Mouse (Mus musculus) mouse trophoblast stem cell (cell line): ENCODE data around the gene Pde2a.

Experiments
- in situ Hi-C, 2 experiments: fragments of 300-500 bp; cut with MseI, MboI; formaldehyde crosslinking; loops; 2 replicates in 1 of 2; 3 replicates in 1 of 2; pipeline ENCODE4 v1.15.1; 2025

The Pde2a gene

GRCm38 (mm10) chr7:101453296-101453695, 31.8 kb downstream of the Pde2a start:
- in situ Hi-C loops = loop anchor here in 1 of 2 experiments (5.0 kb wide), 1 partner anchor 49 kb away; no protein-coding TSS in a partner anchor

DNA sequence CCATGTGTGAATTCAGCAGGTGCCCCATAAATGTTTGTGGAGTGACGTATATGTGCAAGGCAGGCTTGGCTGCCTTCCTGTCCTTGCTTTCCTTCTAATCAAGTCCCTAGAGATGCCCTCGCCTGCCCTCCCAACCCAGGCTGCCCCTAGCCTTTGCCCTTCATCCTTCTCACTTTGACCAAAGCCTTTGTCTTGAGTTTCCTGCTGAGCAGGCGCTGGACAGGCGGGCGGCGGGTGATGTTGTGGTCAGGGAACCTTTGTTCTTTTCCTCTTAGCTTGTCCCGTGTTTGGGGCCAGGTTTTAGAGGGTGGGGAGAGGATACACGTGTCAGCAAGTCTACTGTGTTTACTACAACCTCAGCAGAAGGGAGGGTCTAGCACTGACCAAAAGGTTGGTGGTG, 32.2 kb downstream of the Pde2a start:
- in situ Hi-C loops = loop anchor here in 1 of 2 experiments (5.0 kb wide), 1 partner anchor 49 kb away; no protein-coding TSS in a partner anchor

GRCm38 (mm10) chr7:101454479-101454878, 33.0 kb downstream of the Pde2a start:
- in situ Hi-C loops = loop anchor here in 1 of 2 experiments (5.0 kb wide), 1 partner anchor 48 kb away; no protein-coding TSS in a partner anchor

DNA sequence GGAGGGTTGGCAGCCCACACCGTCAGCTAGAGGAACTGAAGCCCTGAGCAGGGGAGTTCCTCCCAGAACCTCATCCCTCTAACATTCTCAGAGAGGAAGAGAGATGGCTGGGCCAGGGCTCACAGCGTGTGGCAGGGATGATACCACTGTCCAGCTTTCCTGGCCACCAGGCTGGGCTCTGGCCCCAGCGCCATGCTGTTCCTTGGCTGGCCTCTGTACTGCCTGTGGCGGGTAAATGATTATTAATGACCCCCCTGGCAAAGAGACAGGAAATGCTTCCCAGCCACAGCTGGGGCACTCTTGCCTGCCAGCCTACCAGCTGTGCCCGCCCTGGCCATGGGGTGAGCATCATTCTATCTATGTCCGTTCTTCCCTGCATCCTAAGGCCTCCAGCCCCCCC, 33.6 kb downstream of the Pde2a start:
- in situ Hi-C loops = no loop called here

GRCm38 (mm10) chr7:101456318-101456717, 34.8 kb downstream of the Pde2a start:
- in situ Hi-C loops = no loop called here

DNA sequence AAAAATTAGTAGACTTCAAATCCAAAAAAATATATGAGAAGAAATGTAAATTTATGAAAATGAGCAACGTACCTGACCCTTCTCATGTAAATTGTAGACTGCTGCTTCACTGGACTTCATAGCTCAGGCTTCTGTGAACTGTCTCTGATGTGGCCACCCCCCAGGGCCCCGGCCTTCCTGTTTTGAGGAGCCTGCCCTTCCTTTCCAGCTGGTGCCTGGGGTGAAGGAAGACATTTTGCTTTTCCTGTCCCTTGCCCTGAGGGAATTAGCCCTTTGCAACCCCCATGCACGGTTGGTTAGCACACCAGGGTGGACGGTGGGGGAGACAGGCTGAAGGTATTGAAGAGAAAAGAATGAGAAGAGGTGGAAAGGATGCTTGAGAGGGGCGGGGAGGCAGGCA, 35.3 kb downstream of the Pde2a start:
- in situ Hi-C loops = no loop called here

GRCm38 (mm10) chr7:101457283-101457682, 35.8 kb downstream of the Pde2a start:
- in situ Hi-C loops = no loop called here

DNA sequence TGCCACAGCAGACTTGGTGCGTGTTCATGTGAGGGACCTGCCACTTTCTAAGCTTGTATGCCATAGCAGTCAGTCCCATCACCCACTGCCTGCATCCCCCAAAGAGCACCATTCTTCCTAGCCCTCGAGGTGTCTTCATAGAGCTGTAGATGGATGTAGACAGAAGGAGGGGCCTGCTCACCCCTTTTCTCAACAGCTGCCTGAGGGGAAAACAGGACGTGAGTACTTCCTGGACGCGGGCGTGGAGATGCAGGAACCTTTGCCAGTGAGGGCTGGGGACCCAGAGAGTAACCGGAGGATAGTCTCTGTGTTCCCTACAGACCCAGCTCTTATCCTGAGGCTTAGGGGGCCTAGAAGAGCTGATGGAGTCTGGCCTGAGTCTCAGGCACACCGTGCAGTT, 36.3 kb downstream of the Pde2a start:
- in situ Hi-C loops = no loop called here

DNA sequence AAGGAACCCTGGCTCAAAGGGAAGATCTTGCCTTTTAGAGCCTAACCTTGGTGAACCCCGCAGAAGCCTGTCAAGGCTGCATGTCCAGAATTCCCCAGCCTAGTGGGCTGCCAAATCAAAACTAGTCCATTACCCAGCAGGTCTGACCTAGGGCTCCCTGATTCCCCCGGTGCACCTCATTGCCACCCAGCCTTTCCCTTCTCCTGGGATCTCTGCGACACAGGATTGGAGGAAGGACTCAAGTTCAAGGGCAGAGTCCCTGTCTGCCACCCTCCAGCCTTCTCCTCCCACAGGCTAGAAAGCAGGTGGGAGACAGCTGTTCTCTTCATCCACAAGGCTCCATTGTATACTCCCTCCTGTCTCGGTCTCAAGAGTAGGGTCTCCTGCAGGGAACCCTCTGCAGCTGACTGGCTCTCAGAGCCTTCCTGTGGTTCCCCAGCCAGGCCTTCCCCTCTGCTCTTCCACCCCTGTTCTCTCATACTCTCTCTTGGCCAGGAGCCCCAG, 36.8 kb downstream of the Pde2a start:
- in situ Hi-C loops = no loop called here

DNA sequence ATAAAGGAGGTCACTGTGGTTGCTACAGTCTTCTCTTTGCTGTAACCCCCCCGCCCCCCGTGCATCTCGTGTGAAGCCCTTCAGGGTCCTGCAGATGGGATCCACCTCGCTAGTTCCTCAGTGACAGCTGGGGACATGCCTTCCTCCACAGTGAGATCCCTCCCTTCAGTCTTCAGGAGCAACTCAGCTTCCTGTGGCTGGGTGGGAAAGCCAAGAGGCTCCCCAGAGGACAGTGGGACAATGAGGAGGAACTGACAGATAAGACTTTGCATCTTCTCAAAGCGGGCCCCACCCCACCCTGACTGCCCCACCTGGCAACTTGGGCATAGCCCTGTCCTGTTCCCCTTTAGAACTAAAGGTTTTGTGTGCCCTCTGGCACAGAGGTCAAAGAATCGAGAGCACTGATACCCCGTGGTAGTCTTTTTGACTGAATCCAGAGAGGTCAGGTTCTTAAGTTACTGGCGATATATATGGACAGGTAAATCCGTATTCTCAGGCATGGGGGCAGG, 37.9 kb downstream of the Pde2a start:
- in situ Hi-C loops = no loop called here

- in situ Hi-C loops = no loop called here
Measured at GRCm38 (mm10) chr7:101459923-101460607, 38.6 kb downstream of the Pde2a start.

- in situ Hi-C loops = no loop called here
Measured at GRCm38 (mm10) chr7:101460608-101460957, 39.1 kb downstream of the Pde2a start.

DNA sequence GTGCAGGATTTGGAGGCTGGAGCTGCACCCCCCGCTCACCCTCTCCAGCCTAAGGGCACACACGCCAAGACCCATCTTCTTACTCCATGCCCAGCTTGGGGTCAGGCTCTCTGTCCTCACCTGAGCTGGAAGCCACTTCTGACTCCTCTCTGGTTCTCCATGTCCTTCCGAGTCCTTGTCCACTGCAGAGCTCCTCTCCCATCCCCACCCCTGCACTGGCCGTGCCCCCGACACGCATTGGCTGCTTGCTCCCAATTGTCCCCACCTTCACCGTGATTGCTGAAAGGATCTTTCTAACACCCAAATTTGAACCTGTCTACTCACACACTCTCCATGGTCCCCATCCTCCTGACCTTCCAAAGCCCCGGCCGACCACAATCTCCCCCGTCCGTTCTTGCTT, 40.1 kb downstream of the Pde2a start:
- in situ Hi-C loops = no loop called here

GRCm38 (mm10) chr7:101462327-101463068, 41.0 kb downstream of the Pde2a start:
- in situ Hi-C loops = no loop called here

GRCm38 (mm10) chr7:101463665-101464271, 42.3 kb downstream of the Pde2a start:
- in situ Hi-C loops = no loop called here

DNA sequence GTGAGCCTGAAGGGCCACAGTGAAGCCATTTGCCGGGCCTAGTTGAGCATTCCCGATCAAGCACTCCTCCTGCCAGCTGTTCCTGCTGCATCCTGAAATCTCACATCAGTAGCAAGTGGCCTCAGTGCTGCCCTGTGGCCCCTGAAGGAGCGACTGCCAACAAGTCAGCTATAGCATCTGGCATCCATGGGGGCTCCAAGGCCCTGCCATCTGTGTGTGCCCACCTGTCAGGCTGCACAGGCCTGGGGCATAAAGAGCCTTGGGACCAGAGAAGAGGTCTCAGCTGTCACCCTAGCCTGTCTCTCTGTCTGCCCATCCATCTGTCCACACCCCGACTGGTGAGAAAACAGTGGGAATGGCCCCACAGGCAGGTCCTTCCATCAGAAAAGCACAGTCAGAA, 43.4 kb downstream of the Pde2a start:
- in situ Hi-C loops = no loop called here

GRCm38 (mm10) chr7:101465392-101465791, 43.9 kb downstream of the Pde2a start:
- in situ Hi-C loops = no loop called here

DNA sequence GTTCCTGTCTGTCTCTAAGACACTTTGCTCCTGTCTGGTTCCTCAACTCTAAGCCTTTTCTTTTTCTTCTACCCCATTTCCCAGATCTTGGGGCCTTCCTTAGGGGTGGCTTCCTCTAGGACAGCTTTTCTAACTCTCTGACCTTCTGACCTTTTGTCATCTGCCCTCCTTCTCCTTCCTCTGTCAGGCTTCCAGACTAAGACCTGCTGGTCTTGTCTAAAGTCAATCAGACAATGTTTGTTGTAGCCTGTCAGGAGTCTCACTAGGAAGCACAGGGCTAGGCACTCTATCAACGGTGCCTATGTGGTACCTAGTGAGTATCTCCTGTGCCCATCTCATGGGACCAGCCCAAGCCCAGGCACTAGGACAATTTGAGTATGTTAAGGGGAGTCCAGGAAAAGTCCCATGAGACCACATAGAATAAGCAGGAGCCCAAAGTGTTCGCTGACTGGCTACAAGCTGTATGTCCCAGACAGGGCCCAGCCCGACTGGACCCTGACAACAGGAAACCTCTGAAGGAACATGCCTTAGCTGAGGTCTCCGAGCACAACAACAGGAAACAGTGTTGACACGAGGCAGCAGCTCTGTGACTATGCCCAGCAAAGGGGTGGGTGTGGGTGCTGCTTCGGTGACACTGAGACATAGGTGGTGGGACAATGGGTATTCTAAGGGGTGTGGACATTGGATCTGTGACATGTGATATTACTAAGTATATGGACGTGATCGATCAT, 44.5 kb downstream of the Pde2a start:
- in situ Hi-C loops = no loop called here

- in situ Hi-C loops = no loop called here
Measured at GRCm38 (mm10) chr7:101466581-101467081, 45.1 kb downstream of the Pde2a start.

DNA sequence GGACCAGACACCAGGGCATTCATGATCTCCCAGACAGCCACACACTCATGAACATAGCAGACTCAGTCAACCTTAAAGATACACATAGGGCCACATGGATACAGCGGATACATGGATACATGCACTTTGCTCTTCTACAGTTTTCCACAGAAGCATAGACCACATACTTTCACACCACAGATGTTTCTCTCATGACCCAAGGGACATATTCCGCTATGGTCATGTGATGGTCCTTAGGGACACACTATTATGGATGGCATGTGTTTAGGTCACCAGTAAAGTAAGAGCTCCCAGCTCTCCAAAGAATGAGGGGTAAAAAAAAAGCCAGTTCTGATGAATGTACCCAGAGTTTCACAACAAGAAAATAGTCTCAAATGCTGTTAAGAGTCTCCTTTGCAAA, 49.9 kb downstream of the Pde2a start:
- in situ Hi-C loops = no loop called here

DNA sequence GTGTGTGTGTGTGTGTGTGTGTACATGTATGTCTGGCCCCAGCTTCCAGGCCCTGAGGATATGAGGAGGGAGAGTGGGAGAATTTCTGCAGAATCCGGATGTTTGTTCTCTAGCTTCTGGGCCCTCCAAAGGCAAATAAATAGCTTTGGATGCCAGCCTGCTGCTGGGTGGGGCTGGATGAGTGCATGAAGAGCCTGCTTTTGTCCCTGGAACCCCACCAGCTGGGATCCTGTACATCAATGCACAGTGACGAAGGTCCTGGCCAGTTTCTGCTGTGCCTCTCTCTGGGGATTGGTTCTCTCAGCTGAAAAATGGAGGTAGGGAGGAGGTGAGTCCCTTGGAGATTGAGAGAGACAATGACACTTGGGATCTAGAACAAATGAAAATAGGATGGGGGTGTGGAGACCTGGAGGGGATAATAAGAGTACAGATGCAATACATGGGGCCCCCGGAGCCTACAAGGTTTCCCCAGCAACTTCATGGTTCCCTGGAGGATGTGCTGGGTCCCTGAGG, 50.5 kb downstream of the Pde2a start:
- in situ Hi-C loops = no loop called here
